Mouse (Mus musculus): ENCODE data around the gene Cxcl17.

DNA sequence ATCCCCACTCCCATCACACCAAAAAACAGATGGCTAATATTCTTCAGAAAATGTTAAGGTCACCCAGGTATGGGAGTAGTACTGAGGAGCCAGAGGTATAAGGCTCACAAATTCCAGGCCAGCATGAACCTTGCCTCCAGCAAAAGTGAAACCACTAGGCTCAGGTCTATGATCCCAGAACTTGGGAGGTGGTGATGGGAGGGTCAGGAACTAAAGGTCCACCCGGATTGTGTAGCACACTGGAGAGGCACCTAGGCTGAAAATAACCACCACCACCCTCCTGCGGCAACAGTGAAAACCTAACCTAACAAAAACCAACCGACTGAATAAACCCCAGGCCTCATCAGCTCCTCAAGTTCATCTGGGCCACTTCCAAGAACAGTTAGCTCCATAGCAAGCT is 15.6 kb upstream of the Cxcl17 start:
- TF ChIP-seq TBP (conservative IDR thresholded peaks at IDR 0.05; ENCODE audit: low read depth, low read length): no peak
- TF ChIP-seq POLR2A (IDR thresholded peaks at IDR 0.05; ENCODE audit: low read depth, low read length): no peak
- no peak for TF ChIP-seq NRF1 (IDR thresholded peaks at IDR 0.05; ENCODE audit: low read depth, low read length)
- no peak for TF ChIP-seq ZKSCAN1 (IDR thresholded peaks at IDR 0.05; ENCODE audit: borderline replicate concordance, low read depth, low read length)
- TF ChIP-seq HCFC1 (IDR thresholded peaks at IDR 0.05; ENCODE audit: low read depth, low read length): no peak
- TF ChIP-seq MAX (IDR thresholded peaks at IDR 0.05; ENCODE audit: low read length): no peak
- no peak for TF ChIP-seq MAFK (IDR thresholded peaks at IDR 0.05; ENCODE audit: insufficient replicate concordance, low read length)
- no peak for TF ChIP-seq NELFE (IDR thresholded peaks at IDR 0.05; ENCODE audit: low read depth, low read length)
- no peak for TF ChIP-seq ZNF384 (IDR thresholded peaks at IDR 0.05; ENCODE audit: low read depth, low read length)
- no peak for TF ChIP-seq CTCF (conservative IDR thresholded peaks at IDR 0.05 in 1 of 2, IDR thresholded peaks at IDR 0.05 in 1 of 2; ENCODE audit: low read depth in 2 of 2, low read length in 2 of 2)

All from CH12.LX (cell line).